Mouse (Mus musculus) kidney, adult 2 months (tissue): ENCODE results near the gene Map3k1.

Source experiments
- CTCF ChIP-seq: fragments of 200-500 bp; conservative IDR thresholded peaks from 2 replicates; pipeline ENCODE4 v1.5.1; 2011; ENCODE audit warnings: low read depth, mild to moderate bottlenecking, control low read depth, low read length, moderate library complexity, mixed read lengths; ENCODE audit not compliant: insufficient read depth, insufficient read length
- POLR2A ChIP-seq: fragments of 200-500 bp; IDR thresholded peaks from one replicate; pipeline ENCODE4 v1.6.1; 2011; ENCODE audit warnings: low read depth, low read length, control low read depth

DNA sequence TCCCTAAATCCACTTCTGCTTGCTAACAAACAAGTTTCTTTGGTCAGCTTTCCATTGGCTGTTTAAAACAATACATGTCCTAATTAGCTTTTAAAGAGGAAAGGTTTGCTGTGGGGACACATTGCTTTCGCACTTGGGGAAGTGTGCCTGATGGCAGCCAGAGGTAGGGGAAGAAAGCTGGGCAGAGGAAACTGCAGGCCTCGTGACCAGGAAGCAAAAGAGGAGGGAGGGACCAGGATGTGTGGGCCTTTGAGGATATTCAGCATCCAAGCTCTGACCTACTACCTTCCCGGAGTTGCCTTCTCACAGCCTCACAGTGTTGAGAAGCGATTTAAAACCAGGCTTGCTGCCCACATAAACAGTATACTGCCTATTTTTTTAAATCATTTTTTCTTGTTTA is 15.4 kb upstream of the Map3k1 start:
- TF ChIP-seq POLR2A, result no peak
- TF ChIP-seq CTCF, result no peak
